Comparison of ENCODE assay signal across 13 mouse cellular contexts in the genomic region with DNA sequence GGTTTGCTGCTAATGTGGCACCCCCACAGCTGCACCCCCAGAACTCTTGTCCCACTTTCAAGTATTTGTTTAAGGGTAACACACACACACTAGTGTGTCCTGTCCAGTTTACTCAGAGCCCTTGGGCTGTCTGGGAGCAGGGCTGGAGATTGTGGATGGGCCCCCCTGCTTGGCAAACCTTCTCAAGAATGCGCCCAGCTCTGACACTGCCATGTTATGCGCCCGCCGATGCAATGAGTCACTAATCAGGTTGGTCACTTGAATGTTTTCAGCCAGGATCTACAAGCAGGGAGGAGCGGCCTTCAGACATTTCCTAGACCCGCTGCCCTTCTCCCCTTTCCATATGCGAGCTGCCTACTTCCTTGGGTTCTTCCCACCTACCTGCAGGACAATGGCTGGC. TPM values are rescaled to one million over a fixed set of nuclear protein-coding genes. Genes with fewer than 3 reads are reported as not detected.
"Had no signal": no experiment of that assay in that cellular context is flagged by ENCODE, and none has a peak within 500 bp of the region (broad histone marks: within the 10 kb centered on the region; RNA-seq: fewer than 3 reads in every experiment).

No protein-coding gene starts in this region.

- DNase-seq: kidney, postnatal 14 days; lung, postnatal 14 days; right cerebral cortex, adult 18-20 months; right cerebral cortex, postnatal 25 days had no signal

- H3K36me3 ChIP-seq: kidney, embryonic 15.5 days; limb, embryonic 15.5 days; liver, embryonic 12.5 days; lung, embryonic 15.5 days; midbrain, embryonic 15.5 days; neural tube, embryonic 13.5 days; stomach, embryonic 15.5 days had no signal

- H3K9me3 ChIP-seq: kidney, embryonic 15.5 days; limb, embryonic 15.5 days; liver, embryonic 12.5 days; lung, embryonic 15.5 days; megakaryocyte, embryonic 14.5 days; midbrain, embryonic 15.5 days; neural tube, embryonic 13.5 days; stomach, embryonic 15.5 days had no signal

- H3K4me3 ChIP-seq: kidney, embryonic 15.5 days; limb, embryonic 15.5 days; liver, embryonic 12.5 days; lung, embryonic 15.5 days; midbrain, embryonic 15.5 days; neural tube, embryonic 13.5 days; stomach, embryonic 15.5 days had no signal

- H3K27me3 ChIP-seq: megakaryocyte, embryonic 14.5 days; midbrain, embryonic 15.5 days had no signal

- ATAC-seq: liver, embryonic 12.5 days; midbrain, embryonic 15.5 days had no signal

RNA-seq across cellular contexts. Expression of gene Exoc3l, which starts 3.4 kb away (rescaled TPM):
- polyA plus RNA-seq: macrophage had no signal
